Mouse (Mus musculus): ENCODE measurements at regions not wholly inside any gene's neighbourhood (a gene's known extent, or its start where the extent isn't known, plus 50 kb on each side); places are given as distances from the start of the nearest gene placed in this dataset.

- TF ChIP-seq CTCF (IDR thresholded peaks at IDR 0.05; ENCODE audit: low read depth) (peak; percentile 80), EP300 (optimal IDR thresholded peaks at IDR 0.05) (no peak)
These were observed 56.1 kb upstream of the Vwde start for GRCm38 (mm10) chr6:13280835-13281234.

Measured in stomach, postnatal 0 days (tissue).